Mouse (Mus musculus) left cerebral cortex, postnatal 14 days (tissue): Measurements from ENCODE around the gene Tcp10a. TPM values are rescaled to one million over a fixed set of nuclear protein-coding genes. Genes with fewer than 3 reads are reported as not detected.
"Not testable (repeated sequence)": the region's sequence is repeated elsewhere in the genome, so short reads cannot be mapped to it uniquely, and the experiment has no call there.

ENCODE experiments used
- DNase-seq, 2 experiments: peaks; one replicate each; pipeline ENCODE4 v3.0.0; 2021 to 2022; ENCODE audit warnings: low spot score in 2 of 2, mixed read lengths in 1 of 2
- intact Hi-C: fragments of 180-260 bp; cut with DNase I; formaldehyde crosslinking; loops from one replicate; pipeline ENCODE4 v1.15.1; 2025
- long read RNA-seq, 2 experiments: library from polyadenylated mRNA; stranded (forward); transcript quantifications; one replicate each; pipeline ENCODE4 v2.0.0; 2021
- total RNA-seq, 2 experiments: library from RNA; stranded (reverse); gene quantifications; 2 replicates each; pipeline ENCODE4 v1.2.3; 2021

Tcp10a gene
- total RNA-seq = under 1 TPM in 1 of 2 experiments, not detected in 1; 0.17 TPM
- long read RNA-seq, experiment 1 = 0 reads
- long read RNA-seq, experiment 2 = 0 reads

DNA sequence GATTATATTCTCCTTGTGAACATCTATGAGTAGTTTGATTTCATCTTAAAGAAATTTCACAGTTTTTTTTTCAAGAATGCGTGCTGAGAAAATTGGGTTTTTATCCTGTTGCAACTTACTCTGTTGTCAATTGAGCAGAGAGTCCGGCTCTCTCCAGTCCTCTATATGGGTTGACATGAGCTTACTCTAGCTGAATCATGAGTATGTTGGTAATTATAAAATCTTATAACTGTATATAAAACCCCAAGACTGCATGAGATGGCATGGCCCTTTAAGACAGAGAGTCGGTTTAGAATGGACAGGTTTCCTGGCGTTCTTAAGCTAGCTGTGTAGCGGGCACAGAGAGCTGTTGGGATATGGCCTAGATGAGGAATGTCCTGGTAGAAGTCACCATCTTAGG is at the start of gene Tcp10a:
Gene Tcp10a (plus strand): TSS at position 301 of the 400 bp plus-strand sequence.
- DNase-seq, intact Hi-C loops: not testable (repeated sequence)

DNA sequence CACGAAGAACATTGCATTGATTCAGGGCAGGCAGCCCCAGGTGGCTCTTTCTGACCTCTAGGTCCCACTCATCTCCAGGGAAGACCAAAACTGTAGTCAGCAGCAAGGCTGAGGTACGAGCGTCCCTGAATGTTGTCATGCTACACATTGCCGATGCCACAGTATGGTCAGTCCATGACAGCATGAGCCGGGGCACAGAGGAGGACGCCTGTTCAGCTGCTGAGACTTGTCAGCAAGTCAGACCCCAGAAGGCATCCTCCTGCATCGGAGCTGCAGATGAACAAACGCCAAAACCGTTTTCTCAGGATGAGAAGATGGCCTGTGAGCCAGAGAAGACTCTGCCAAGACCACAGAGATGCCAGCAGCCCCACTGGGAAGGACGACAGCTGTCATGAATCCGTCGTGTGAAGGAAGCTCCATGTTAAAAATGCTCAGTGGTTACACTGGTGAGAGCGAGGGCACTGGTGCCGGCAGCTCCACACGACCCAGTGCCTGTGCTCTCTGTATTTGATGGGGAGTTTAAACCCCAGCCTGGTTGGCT is 45.7 kb upstream of the Tcp10a start:
- no peak for DNase-seq
- intact Hi-C loops = no loop called here

DNA sequence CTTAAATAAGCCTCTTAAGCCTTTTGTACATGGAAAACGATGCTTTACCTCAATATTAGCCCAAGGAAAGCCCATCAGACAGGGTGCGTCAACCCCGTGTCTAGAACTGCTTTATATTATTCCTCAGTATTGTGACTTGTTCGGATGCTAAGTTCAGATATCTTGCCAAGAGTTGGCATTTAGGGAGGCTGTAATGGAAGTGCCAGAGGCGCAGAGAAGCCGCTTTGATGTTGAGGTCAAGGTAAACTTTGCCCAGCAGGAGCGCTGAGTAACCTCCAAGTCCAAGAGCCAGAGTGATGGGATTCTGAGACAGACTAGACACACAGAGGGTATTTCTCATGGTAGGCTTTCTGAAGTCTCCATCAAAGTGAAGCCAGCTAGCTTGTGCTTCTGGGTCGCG is 45.2 kb upstream of the Tcp10a start:
- no peak for DNase-seq
- intact Hi-C loops = no loop called here

DNA sequence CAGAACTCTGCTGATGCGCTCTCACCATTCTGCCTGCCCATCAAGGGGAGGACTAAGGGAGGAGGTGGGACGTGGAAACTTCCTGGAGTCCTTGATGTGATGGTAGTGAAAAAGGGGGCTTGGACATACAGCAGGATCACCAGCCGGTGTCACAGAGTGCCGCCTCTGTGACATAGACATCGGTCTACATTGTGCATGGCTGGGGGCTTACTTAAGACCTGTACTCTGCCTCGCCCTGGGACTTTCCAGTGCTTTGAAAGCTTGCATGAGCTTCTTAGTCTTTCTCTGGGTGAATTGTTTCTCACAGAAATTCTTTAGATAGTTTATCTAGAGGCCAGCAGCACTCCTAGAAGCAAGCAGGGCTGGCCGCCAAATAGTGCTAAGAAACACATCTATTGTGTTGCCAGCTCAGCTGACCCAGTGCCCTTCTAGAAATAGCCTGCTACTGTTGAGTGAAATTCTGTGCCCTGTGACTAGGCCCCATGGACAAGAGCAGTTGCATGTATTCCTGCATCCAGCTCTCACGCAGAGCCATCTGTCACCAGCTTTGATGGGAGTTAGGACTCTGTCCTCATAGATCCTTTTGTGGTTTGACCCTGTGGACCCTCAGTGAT is 40.0 kb upstream of the Tcp10a start:
- intact Hi-C loops = no loop called here

DNA sequence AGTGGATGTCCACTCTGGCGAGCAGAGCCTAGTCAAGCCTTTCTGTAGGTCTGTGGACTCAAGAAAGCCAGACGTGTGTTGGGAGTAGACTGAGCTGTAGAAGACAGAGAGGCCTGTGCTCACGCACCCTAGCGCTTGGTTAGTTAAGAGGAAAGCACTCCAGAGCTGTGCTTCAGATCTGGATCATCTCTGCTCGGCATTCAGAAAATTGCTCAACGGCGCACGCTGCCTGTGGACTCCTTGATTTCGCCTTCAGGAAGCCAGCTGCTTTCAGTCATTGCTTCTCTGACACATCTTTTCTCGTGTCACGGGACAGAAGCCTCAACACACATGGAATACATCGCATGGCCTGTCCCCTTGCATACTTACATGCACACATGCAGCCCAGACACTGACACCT is 39.2 kb upstream of the Tcp10a start:
- no peak for DNase-seq
- intact Hi-C loops = no loop called here

More for the DNA sequence above, 40.0 kb upstream of the Tcp10a start:
- no peak for DNase-seq

DNA sequence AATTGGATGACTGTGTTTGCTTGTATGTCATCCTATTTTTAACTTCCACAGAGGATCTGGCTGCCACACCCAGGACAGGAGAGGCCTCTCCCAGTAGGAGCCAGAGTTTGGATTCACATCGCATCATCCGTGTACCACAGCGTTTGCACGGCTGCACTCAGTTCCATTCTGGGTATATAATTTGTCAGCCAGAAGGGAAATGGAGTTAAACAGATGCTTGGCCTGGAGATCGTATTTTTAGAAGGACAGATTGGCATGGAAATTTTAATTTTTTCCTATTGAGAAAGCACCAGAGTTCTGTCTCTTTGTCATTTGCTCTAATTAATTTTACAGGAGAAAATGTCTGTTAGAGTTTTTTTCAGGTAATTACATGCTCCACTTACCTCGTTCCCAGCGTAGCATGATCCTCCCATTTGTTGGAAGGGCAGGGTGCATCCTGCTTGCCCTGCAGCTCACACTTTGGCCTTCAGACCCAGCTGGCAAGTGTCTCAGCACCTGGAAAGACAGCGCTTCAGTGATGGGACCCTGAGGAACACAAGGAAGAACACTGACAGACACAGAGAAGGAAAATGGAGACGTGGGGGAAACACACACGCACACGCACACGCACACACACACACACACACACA is 37.9 kb upstream of the Tcp10a start:
- no peak for DNase-seq
- intact Hi-C loops = no loop called here

DNA sequence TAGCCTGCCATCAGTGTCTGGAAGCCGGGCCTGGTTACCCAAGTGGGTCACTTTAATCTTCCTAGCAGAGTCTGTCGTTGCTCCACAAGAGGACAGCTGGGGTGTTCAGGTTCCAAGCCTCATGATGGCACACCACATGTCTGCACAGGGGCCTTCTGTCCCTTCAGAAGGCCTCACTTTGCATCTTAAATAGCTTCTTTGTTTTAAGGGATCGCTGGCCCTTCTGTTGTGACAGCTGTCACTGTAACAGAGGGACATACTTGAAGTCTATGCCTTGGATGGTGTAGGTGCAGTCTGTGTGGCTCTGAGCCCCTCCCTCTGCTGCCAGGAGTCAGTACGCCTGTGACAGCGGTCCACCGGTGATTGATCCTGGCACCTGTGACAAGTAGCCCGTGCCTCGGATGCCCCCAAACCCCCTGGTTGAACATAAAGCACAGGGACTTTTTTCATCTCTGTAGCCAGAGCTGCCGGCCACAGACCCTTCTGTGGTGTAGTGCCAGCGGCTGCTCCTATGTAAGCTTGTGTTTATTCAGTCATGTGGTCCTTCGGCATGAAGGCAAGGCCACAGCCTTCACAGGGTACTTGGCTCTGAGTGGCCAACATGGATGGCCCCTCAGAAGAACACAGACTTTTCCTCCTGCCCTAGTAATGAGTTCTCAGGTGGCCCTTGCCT is 32.3 kb upstream of the Tcp10a start:
- no peak for DNase-seq
- intact Hi-C loops = no loop called here

DNA sequence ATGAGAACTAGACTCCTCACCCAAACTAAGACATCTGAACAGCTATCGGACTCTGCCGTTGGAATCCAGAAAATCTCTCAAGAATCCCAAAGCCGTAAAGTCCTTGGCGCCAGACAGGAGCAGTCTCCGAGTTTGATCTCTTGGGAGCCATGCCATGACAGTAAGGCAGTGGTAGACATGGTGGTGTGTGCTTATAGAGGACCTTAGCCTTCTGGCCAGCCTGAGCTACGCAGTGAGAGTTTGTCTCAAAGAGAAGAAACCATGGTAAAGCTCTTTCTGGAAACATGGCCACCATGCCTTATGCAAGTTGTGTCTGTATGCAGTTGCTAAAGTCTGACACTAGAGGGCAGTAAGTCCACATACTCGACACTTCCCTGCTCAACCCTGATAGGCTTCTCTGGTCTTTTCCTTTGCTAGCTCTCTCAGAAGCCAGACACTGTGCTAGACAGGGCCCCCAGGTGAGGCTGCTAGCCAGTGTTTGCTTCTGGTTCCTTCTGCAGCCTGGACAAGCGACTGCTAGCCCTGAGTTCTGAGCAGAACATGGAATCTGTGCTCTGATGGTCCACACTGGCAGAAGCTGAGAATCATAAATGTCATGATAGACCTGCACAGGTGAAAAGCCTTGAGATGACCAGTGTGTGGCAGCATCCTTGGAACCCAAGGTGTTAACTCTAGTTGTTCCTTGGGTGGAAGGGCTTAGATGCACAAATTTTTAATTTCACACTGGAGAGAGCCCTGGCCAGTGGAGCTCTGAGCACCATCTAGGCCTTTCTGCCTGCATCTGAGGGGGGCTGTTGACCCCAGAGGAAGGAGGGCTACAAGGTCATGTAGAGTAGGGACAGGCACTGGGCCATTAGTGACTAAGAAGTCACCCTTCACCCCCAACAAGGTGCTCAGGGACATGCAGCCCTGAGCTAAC is 17.9 kb upstream of the Tcp10a start:
- DNase-seq = peak; percentile 76 to 91
- intact Hi-C loops = not testable (repeated sequence)

DNA sequence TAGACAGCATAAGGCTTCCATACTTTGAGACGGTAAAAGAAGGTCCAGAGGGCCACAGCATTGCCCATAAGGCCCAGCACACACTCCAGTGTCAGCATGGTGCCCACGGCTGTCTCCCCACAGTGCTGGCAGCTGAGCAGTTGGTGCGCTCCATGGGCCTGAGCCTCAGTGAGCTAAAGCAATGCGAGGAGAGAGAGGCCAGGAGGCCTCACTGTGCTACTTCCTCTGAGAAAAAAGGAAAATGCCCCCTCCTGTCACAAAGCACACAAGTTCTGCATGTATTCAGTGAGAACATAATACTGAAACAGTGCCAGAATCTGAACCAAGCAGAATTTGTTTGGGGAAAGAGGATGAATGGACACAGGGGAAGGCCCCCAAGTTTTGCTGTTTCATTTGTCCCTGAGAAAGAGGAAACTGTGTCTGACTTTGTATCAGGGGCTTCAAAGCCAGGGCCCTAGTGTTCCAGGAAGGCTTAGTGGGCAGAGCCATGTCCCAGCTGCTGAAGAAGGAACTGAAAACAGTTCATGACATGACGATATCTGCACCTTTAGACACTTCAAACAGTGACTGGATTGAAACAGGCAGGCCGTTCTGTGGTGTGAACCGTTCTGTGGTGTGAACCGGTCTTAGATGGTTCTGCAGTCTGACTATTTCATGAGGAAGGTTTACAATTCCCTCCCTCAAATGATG is 8.6 kb upstream of the Tcp10a start:
- intact Hi-C loops = not testable (repeated sequence)

DNA sequence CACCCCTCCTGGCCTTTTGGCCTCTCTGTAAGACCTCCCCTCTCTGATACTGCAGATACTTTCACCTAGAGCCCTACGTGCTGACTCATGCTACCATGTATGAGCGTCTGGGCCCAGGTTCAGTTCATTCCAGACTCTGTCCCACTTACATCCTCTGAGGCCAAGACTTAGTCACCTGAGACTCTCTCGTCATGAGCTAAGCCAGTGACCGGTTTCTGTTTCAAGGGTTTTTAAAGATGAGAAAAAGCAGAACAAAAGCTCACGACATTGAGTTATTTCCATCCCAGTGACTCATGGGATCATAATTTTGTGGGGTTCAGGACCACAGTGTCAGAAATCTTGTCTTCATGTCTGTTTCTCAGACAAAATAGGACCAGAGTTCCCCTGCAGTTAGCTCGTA is 4.7 kb upstream of the Tcp10a start:
- DNase-seq, intact Hi-C loops: not testable (repeated sequence)

More for the DNA sequence above, 8.6 kb upstream of the Tcp10a start:
- DNase-seq = not testable (repeated sequence)

DNA sequence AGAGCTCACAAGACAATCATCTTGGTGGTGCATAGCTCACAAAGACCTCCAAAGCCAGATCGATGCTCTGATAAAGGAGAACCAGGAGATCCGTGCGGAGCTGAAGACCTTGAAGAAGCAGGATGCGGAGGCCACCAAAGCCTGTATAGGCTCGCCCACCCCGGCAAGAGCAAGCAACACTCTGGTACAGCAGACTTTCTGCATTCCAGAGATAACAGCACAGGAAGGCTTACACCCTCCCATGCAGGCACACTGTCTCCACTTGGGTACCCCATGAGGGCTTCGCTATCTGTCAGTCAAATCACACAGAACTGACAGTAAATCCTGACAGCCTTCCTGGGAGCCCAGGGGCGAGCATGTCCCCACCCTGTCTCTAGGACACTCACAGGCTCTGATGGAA is 2.0 kb downstream of the Tcp10a start:
- DNase-seq, intact Hi-C loops: not testable (repeated sequence)

DNA sequence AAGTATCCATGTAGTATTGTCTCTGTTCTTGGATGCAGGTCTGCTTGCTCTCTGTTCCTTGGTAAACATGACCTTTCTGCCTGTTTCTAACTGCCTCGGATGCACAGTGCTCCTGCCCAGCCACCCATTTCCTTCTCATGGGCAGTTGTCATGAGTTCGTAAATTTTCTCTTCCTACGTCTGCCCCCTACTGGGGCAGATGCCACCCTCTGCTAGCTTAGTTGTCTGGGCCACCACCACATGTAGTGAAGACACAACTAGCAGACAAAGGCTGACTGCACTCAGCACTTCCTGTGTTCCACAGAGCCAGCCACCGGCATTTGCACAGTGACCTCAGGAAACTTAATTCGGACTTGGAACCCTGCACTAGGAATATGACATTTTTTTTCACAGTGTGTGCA is 8.3 kb downstream of the Tcp10a start:
- intact Hi-C loops, DNase-seq: not testable (repeated sequence)

DNA sequence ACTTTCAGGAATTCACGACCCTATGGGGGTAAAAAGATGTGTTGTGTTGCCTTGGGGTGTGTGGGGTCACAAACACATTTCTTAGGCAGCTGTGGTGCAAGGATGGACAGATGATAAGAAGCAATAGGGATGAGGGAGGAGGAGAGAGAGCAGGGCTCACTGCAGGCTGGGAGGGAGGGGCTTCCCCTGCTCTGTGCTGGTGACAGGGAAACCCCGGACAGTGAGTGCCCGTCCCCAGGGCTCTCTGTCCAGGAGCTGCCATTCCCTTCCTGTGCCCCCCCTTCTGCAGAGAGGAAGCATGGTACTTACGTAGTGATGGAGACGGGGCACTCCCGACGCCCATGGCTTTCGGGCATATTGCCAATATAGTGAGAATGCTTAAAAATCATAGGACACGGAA is 12.9 kb downstream of the Tcp10a start:
- peak in 1 of 2 experiments; percentile 35 for DNase-seq
- intact Hi-C loops = not testable (repeated sequence)

DNA sequence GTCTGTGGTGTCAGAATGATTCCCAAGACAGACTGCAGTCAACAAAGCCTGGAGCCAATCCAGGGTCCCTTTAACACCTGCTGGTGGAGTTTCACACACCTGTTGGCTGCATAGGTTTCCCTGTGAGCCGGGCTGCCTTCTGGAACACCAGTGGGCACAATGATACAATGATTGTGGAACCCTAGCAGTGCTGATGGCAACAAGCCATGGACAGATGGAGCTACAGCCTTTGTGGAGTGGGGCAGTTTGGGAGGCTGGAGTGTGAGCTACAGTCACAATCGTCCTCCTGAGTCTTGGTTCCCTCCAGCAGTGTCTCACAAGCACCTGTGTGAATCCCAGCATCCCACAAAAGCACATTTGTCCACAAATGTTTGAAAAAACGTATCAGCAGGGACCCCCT is 24.3 kb downstream of the Tcp10a start:
- intact Hi-C loops, DNase-seq: not testable (repeated sequence)

DNA sequence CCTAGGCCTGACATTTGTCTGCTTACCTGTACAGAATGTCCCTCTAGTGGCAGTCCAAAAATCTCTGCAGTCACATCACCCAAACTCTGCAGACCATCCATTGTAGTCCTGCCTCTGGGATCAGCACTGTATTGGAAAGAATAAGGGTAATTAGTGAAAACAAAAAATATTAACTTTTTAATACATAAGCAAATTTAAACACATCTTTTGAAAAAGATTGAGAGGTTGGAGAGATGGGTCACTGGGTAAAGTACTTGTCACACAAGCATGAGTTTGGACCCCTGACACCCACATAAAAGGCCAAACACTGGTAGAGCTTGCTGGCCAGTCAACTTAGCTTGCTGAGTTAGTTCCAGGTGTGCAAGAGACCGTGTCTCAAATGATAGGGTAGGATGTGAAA is 28.1 kb downstream of the Tcp10a start, which contains the start of gene Ttll2:
Gene Ttll2 (minus strand): TSS at position 101 of the 400 bp plus-strand sequence.
- DNase-seq, intact Hi-C loops: not testable (repeated sequence)

DNA sequence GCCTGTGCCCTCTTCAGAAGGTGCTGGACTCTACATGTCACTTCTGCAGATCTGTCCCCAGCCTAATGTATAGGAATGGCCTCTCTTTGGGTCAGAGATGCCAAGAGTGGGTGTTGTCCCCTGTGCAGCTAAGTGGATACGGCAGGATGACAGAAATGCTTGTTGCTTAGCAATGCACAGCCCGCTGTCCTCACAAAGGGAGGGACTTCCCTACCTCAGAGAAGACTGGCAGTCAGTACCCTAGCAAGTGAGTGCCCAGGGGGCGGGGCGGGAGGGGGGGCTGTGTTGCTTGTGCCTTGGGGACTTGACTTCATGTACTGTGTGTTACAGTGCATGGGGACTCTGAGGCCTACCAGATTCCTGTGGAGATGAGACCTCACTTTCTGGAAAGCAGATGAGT is 35.4 kb downstream of the Tcp10a start:
- DNase-seq, intact Hi-C loops: not testable (repeated sequence)

DNA sequence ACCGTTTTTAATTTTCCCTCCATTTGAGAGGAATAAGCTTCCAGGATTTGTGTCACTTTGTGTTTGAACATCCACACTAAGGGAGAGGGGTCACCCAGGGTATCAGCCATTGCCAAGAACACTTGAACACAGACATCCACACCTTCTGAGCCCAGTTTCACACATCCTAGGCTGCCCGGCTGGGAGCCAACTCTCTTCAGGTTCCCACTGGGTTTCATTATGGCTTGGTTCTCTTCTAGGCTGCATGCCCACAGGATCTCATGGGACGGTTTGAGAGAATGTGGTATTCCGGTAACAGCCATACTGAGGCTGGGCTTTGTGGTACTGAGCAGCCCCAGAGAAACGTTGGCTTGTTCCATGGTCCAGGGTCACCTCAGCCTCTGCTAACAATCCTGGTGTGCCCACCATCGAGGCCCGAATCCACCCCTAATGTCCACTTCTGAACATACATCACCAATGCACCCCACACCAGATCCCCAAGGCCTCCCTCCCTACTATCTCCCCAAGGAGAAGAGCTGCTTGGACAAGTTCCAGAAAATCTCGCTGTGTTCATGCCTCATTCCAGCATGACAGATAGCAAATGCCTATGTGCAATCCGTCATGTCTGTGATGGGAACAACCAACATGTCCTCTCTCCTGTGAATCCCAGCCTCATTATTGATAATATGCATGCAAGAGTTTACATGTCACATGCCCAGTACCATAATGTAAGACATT is 36.5 kb downstream of the Tcp10a start:
- intact Hi-C loops = not testable (repeated sequence)
- peak; percentile 19 to 66 for DNase-seq

DNA sequence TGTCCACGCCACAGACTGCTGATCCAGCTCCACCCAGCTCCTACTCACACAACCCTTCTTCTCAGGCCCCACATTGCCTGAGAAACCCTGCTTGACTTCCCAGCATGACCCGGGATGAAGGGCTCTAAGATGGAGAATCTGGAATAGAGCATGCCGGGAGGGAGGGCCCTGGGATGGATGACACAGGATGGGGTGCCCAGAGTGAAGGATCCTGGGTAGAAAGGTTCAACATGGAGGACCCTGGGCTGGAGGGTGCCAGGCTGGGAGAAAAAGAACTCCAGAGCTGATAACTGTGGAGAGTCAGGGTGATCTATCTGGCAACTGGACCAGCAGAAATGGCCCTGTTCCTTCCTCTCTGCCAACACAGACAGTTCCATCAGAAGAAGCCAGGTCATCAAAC is 41.2 kb downstream of the Tcp10a start:
- DNase-seq, intact Hi-C loops: not testable (repeated sequence)
